Mouse (Mus musculus): Measurements from ENCODE around the gene Grin3b. TPM values are rescaled to one million over a fixed set of nuclear protein-coding genes. Genes with fewer than 3 reads are reported as not detected.

Grin3b gene
- total RNA-seq (2023), result under 1 TPM in 1 of 2 experiments, not detected in 1; 0.89 TPM

GRCm38 (mm10) chr10:79970415-79971182 is at the start of gene Grin3b:
Grin3b (plus strand) TSS chr10:79970715.

GRCm38 (mm10) chr10:79920958-79921535 is 49.5 kb upstream of the Grin3b start, which contains the start of gene R3hdm4:
R3hdm4 (minus strand) TSS chr10:79921208.

GRCm38 (mm10) chr10:79926491-79927323 is 43.8 kb upstream of the Grin3b start, which contains the start of gene Arid3a:
Arid3a (plus strand) TSS chr10:79927043.

GRCm38 (mm10) chr10:79959847-79960601 is 10.5 kb upstream of the Grin3b start, which contains the start of gene Wdr18:
Wdr18 (plus strand) TSS chr10:79960152.

GRCm38 (mm10) chr10:79984195-79984816 is 13.8 kb downstream of the Grin3b start, which contains the start of gene Tmem259:
Tmem259 (minus strand) TSS chr10:79984330.

GRCm38 (mm10) chr10:79988506-79989271 is 18.2 kb downstream of the Grin3b start, which contains the start of gene Cnn2:
Cnn2 (plus strand) TSS chr10:79988584.

GRCm38 (mm10) chr10:79996272-79997033 is 25.9 kb downstream of the Grin3b start, which contains the start of gene Abca7:
Abca7 (plus strand) TSS chr10:79996494.

GRCm38 (mm10) chr10:80016511-80016910 is 46.0 kb downstream of the Grin3b start, which contains the start of gene Arhgap45:
Arhgap45 (plus strand) TSS chr10:80016653.

Other genes starting within 250 kb of the Grin3b start
- gene Polrmt, start 224.1 kb upstream of the Grin3b start, total RNA-seq (2023), result 10 to 100 TPM; 59.1 to 62.3 TPM
- not detected for gene Fgf22, start 215.6 kb upstream of the Grin3b start, total RNA-seq (2023)
- gene Rnf126, start 203.8 kb upstream of the Grin3b start, total RNA-seq (2023), result 10 to 100 TPM; 63.3 to 64.6 TPM
- 1 to 10 TPM in 1 of 2 experiments, under 1 TPM in 1; 0.56 to 1.4 TPM for gene Fstl3, start 193.4 kb upstream of the Grin3b start, total RNA-seq (2023)
- not detected for gene Prss57, start 179.8 kb upstream of the Grin3b start, total RNA-seq (2023)
- gene Palm, start 177.1 kb upstream of the Grin3b start, total RNA-seq (2023), result 1 to 10 TPM; 3.0 to 4.1 TPM
- gene Misp, start 149.7 kb upstream of the Grin3b start, total RNA-seq (2023), result not detected
- 100 to 1,000 TPM; 649 to 687 TPM for gene Ptbp1, start 116.3 kb upstream of the Grin3b start, total RNA-seq (2023)
- gene Prtn3, start 96.2 kb upstream of the Grin3b start, total RNA-seq (2023), result not detected
- gene Plppr3, start 96.1 kb upstream of the Grin3b start, total RNA-seq (2023), result not detected
- gene Elane, start 84.5 kb upstream of the Grin3b start, total RNA-seq (2023), result under 1 TPM in 1 of 2 experiments, not detected in 1; 0.58 TPM
- gene Cfd, start 79.9 kb upstream of the Grin3b start, total RNA-seq (2023), result not detected
- gene Med16, start 61.8 kb upstream of the Grin3b start, total RNA-seq (2023), result 10 to 100 TPM; 62.1 to 71.7 TPM
- not detected for gene Gm26602, start 59.9 kb upstream of the Grin3b start, total RNA-seq (2023)
- gene Kiss1r, start 53.7 kb upstream of the Grin3b start, total RNA-seq (2023), result 1 to 10 TPM in 1 of 2 experiments, under 1 TPM in 1; 0.98 to 1.2 TPM
- gene R3hdm4, start 49.5 kb upstream of the Grin3b start, total RNA-seq (2023), result 100 to 1,000 TPM in 1 of 2 experiments, 10 to 100 TPM in 1; 99.7 to 103 TPM
- 10 to 100 TPM in 1 of 2 experiments, 1 to 10 TPM in 1; 9.3 to 12.5 TPM for gene Arid3a, start 43.7 kb upstream of the Grin3b start, total RNA-seq (2023)
- gene Wdr18, start 10.6 kb upstream of the Grin3b start, total RNA-seq (2023), result 10 to 100 TPM; 54.5 to 63.1 TPM
- 100 to 1,000 TPM; 152 to 155 TPM for gene Tmem259, start 13.6 kb downstream of the Grin3b start, total RNA-seq (2023)
- gene Cnn2, start 17.9 kb downstream of the Grin3b start, total RNA-seq (2023), result 100 to 1,000 TPM; 509 to 532 TPM
- 10 to 100 TPM; 75.4 to 82.6 TPM for gene Abca7, start 25.8 kb downstream of the Grin3b start, total RNA-seq (2023)
- gene Arhgap45, start 45.9 kb downstream of the Grin3b start, total RNA-seq (2023), result 100 to 1,000 TPM; 853 to 885 TPM
- gene Polr2e, start 69.1 kb downstream of the Grin3b start, total RNA-seq (2023), result 10 to 100 TPM; 71.1 to 85.2 TPM
- gene Gpx4, start 76.5 kb downstream of the Grin3b start, total RNA-seq (2023), result 100 to 1,000 TPM; 155 to 180 TPM
- 10 to 100 TPM; 97.7 to 98.5 TPM for gene Sbno2, start 134.9 kb downstream of the Grin3b start, total RNA-seq (2023)
- 100 to 1,000 TPM; 136 to 156 TPM for gene Stk11, start 145.1 kb downstream of the Grin3b start, total RNA-seq (2023)
- 100 to 1,000 TPM; 157 to 178 TPM for gene Atp5d, start 167.9 kb downstream of the Grin3b start, total RNA-seq (2023)
- 10 to 100 TPM; 28.2 to 29.0 TPM for gene Cbarp, start 170.1 kb downstream of the Grin3b start, total RNA-seq (2023)
- 100 to 1,000 TPM; 102 to 113 TPM for gene Midn, start 177.6 kb downstream of the Grin3b start, total RNA-seq (2023)
- gene Cirbp, start 195.3 kb downstream of the Grin3b start, total RNA-seq (2023), result 100 to 1,000 TPM; 113 to 134 TPM
- gene 1600002K03Rik, start 202.2 kb downstream of the Grin3b start, total RNA-seq (2023), result 10 to 100 TPM; 15.1 to 16.3 TPM
- under 1 TPM; 0.27 to 0.41 TPM for gene Efna2, start 208.8 kb downstream of the Grin3b start, total RNA-seq (2023)